Mouse (Mus musculus) cortical plate, adult 2 months (tissue): ENCODE results near the gene Clcn1. TPM values are rescaled to one million over a fixed set of nuclear protein-coding genes. Genes with fewer than 3 reads are reported as not detected.

ENCODE experiments used
- H3K27ac ChIP-seq: fragments of 200-500 bp; 2 replicates; pipeline ENCODE4 v1.5.1; 2012; ENCODE audit warnings: low read length, control low read depth, inconsistent platforms; ENCODE audit not compliant: insufficient read depth
- H3K4me1 ChIP-seq: fragments of 200-500 bp; 2 replicates; pipeline ENCODE4 v1.6.1; 2011; ENCODE audit warnings: low read length; ENCODE audit not compliant: control insufficient read depth, insufficient read depth
- H3K4me3 ChIP-seq: fragments of 200-500 bp; 2 replicates; pipeline ENCODE4 v1.5.1; 2011; ENCODE audit warnings: mild to moderate bottlenecking, low read length, control low read depth; ENCODE audit not compliant: insufficient read depth
- CTCF ChIP-seq: fragments of 200-500 bp; IDR thresholded peaks from 2 replicates; pipeline ENCODE4 v1.5.1; 2011; ENCODE audit warnings: mild to moderate bottlenecking, control low read depth, low read length; ENCODE audit not compliant: insufficient read depth; ENCODE audit errors: extremely low read depth
- POLR2A ChIP-seq: fragments of 200-500 bp; IDR thresholded peaks from 2 replicates; pipeline ENCODE4 v1.6.1; 2011; ENCODE audit warnings: mild to moderate bottlenecking, low read length, control low read depth; ENCODE audit not compliant: insufficient read depth; ENCODE audit errors: extremely low read depth
- polyA plus RNA-seq: library from polyadenylated mRNA; depleted of rRNA; stranded (reverse); fragments of >200 nt; gene quantifications from 2 replicates; pipeline ENCODE4 v1.2.3, GENCODE M21; 2012; rRNA removed

The Clcn1 gene
- 6.3 and 6.8 TPM in 2 replicates for polyA plus RNA-seq

GRCm38 (mm10) chr6:42286448-42286847 lies at the start of gene Clcn1:
Clcn1 (plus strand) TSS chr6:42286685.
- Histone ChIP-seq H3K27ac (no peak within 1 kb of the TSS), H3K4me1 (no peaks in the 10 kb centered on the region), H3K4me3 (no peak within 1 kb of the TSS)
- TF ChIP-seq CTCF (no peak), POLR2A (no peak)

GRCm38 (mm10) chr6:42237276-42237805 lies 49.1 kb upstream of the Clcn1 start:
- H3K4me3 ChIP-seq, result no peak overlapping the region
- H3K27ac ChIP-seq, result no peak overlapping the region
- no peaks in the 10 kb centered on the region for H3K4me1 ChIP-seq
- TF ChIP-seq POLR2A (no peak), CTCF (no peak)

- Histone ChIP-seq H3K27ac (no peak overlapping the region), H3K4me1 (no peaks in the 10 kb centered on the region), H3K4me3 (no peak overlapping the region)
- TF ChIP-seq CTCF (no peak), POLR2A (no peak)
Observed at GRCm38 (mm10) chr6:42241311-42242045, 45.0 kb upstream of the Clcn1 start.

GRCm38 (mm10) chr6:42245711-42246353 lies 40.7 kb upstream of the Clcn1 start, which contains the start of gene Gstk1:
Gstk1 (plus strand) TSS chr6:42245935.
- peak within 1 kb of the TSS; percentile 36 for H3K4me3 ChIP-seq
- H3K27ac ChIP-seq, result no peak within 1 kb of the TSS
- no peaks in the 10 kb centered on the region for H3K4me1 ChIP-seq
- TF ChIP-seq POLR2A, result peak; percentile 55; the same call in 1 of the 2 replicates
- TF ChIP-seq CTCF, result no peak

- Histone ChIP-seq H3K27ac (no peak overlapping the region), H3K4me1 (no peaks in the 10 kb centered on the region), H3K4me3 (no peak overlapping the region)
- TF ChIP-seq CTCF (no peak), POLR2A (no peak)
Observed at GRCm38 (mm10) chr6:42247173-42247572, 39.3 kb upstream of the Clcn1 start.

- TF ChIP-seq CTCF, result no peak
- no peak for TF ChIP-seq POLR2A
- no peak overlapping the region for H3K4me3 ChIP-seq
- H3K27ac ChIP-seq, result no peak overlapping the region
- H3K4me1 ChIP-seq, result no peaks in the 10 kb centered on the region
Observed at GRCm38 (mm10) chr6:42247981-42248380, 38.5 kb upstream of the Clcn1 start.

- Histone ChIP-seq H3K4me3 (no peak overlapping the region), H3K27ac (no peak overlapping the region), H3K4me1 (no peaks in the 10 kb centered on the region)
- TF ChIP-seq CTCF (no peak), POLR2A (no peak)
Observed at GRCm38 (mm10) chr6:42251791-42252190, 34.7 kb upstream of the Clcn1 start.

GRCm38 (mm10) chr6:42253103-42253502 lies 33.4 kb upstream of the Clcn1 start:
- no peak overlapping the region for H3K4me3 ChIP-seq

GRCm38 (mm10) chr6:42257303-42257863 lies 29.1 kb upstream of the Clcn1 start:
- TF ChIP-seq CTCF (peak; percentile 55), POLR2A (no peak)
- no peak overlapping the region for H3K4me3 ChIP-seq
- no peak overlapping the region for H3K27ac ChIP-seq
- no peaks in the 10 kb centered on the region for H3K4me1 ChIP-seq

More at GRCm38 (mm10) chr6:42253103-42253502, 33.4 kb upstream of the Clcn1 start:
- no peak overlapping the region for H3K27ac ChIP-seq
- no peaks in the 10 kb centered on the region for H3K4me1 ChIP-seq
- TF ChIP-seq CTCF (no peak), POLR2A (no peak)

GRCm38 (mm10) chr6:42260430-42260829 lies 26.1 kb upstream of the Clcn1 start:
- Histone ChIP-seq H3K4me1 (no peaks in the 10 kb centered on the region), H3K4me3 (no peak overlapping the region), H3K27ac (no peak overlapping the region)
- TF ChIP-seq POLR2A, result no peak
- no peak for TF ChIP-seq CTCF
